Mouse (Mus musculus): ENCODE results near the gene Cage1. TPM values are rescaled to one million over a fixed set of nuclear protein-coding genes. Genes with fewer than 3 reads are reported as not detected.
A peak's percentile ranks its signal among the peaks of the same experiment; 100 is the strongest.

Gene Cage1
- polyA plus RNA-seq, 1 experiment from 2014 or later = 0.69 TPM

DNA sequence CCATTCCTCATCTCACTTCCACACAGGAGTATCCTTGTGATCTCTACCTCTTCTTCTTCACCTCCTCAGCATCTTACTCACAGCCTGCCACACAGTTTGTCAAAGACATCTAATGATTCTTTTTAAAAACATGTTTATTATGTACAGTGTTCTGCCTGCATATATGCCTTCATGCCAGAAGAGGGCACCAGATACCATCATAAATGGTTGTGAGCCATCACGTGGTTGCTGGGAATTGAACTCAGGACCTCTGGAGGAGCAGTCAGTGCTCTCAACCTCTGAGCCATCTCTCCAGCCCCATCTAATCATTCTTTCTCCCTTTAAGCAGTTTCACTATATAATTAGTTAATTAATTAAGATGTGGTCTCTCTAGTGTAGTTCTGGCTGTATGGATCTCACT is 34.4 kb downstream of the Cage1 start:
- Histone ChIP-seq H3K27me3 (ENCODE audit: insufficient read depth, low read length) (no peaks in the 10 kb centered on the region), H3K9me3 (ENCODE audit: low read length) (no peaks in the 10 kb centered on the region), H3K36me3 (replicated peaks; ENCODE audit: insufficient read depth, low read length) (no peaks in the 10 kb centered on the region), H3K4me2 (ENCODE audit: low read depth, low read length) (no peak overlapping the region), H3K9ac (replicated peaks) (no peak overlapping the region), H3K4me1 (ENCODE audit: insufficient read depth) (peaks cover 5% of the 10 kb centered on the region; the same call in 1 of the 2 replicates), H3K27ac (ENCODE audit: low read depth) (no peak overlapping the region), H3K4me3 (ENCODE audit: low read depth, low read length) (no peak overlapping the region)
- no peak for DNase-seq
- TF ChIP-seq EP300 (IDR thresholded peaks at IDR 0.05; ENCODE audit: low read depth) (no peak), CTCF (IDR thresholded peaks at IDR 0.05; ENCODE audit: low read depth) (peak; percentile 58)
- WGBS (ENCODE audit: insufficient replicate concordance) = 42% methylated on average over 1 of the region's 1 CpGs
- no peak for ATAC-seq

DNA sequence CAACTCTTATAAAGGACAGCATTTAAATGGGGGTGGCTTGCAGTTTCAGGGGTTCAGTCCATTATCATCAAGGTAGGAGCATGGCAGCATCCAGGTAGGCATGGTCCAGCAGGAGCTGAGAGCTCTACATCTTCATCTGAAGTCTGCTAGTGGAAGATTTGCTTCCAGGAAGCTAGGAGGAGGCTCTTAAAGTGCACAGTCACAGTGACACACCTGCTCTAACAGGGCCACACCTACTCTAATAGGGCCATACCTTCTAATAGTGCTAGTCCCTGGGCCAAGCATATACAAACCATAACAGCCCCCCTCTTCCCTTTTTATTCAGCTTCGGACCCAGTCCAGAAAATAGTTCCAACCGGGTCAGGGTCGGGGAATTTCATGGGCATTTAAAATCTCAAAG is 37.2 kb downstream of the Cage1 start:
- Histone ChIP-seq H3K27ac (ENCODE audit: low read depth) (no peak overlapping the region), H3K36me3 (replicated peaks; ENCODE audit: insufficient read depth, low read length) (no peaks in the 10 kb centered on the region), H3K4me1 (ENCODE audit: insufficient read depth) (peaks cover 8% of the 10 kb centered on the region), H3K9ac (replicated peaks) (no peak overlapping the region), H3K27me3 (ENCODE audit: insufficient read depth, low read length) (no peaks in the 10 kb centered on the region), H3K4me3 (ENCODE audit: low read depth, low read length) (no peak overlapping the region), H3K4me2 (ENCODE audit: low read depth, low read length) (no peak overlapping the region), H3K9me3 (ENCODE audit: low read length) (no peaks in the 10 kb centered on the region)
- DNase-seq = no peak
- 86% methylated on average over 3 of the region's 3 CpGs for WGBS (ENCODE audit: insufficient replicate concordance)
- no peak for TF ChIP-seq CTCF (IDR thresholded peaks at IDR 0.05; ENCODE audit: low read depth)
- no peak; the same call in 1 of the 2 replicates for TF ChIP-seq EP300 (IDR thresholded peaks at IDR 0.05; ENCODE audit: low read depth)
- ATAC-seq = peak; percentile 94

DNA sequence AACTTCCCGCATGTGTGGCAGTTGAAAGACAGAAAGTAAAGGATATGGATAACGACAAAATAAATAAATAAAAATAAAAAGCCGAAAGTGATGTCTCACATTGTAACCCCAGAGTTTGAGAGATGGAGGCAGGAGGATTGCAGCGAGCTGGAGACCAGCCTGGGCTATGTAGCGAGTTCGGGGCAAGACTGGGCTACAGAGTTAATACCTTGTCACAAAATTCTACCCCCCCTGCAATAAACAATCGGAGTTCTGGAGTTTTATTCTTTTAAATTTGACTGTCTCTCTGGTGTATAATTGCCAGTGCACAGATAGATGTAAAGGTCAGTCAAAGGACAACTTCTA is 42.5 kb downstream of the Cage1 start:
- no peaks in the 10 kb centered on the region for H3K9me3 ChIP-seq (ENCODE audit: low read length)
- H3K27me3 ChIP-seq (ENCODE audit: insufficient read depth, low read length) = no peaks in the 10 kb centered on the region
- peak overlapping the region; percentile 73 for H3K4me2 ChIP-seq (ENCODE audit: low read depth, low read length)
- H3K36me3 ChIP-seq (replicated peaks; ENCODE audit: insufficient read depth, low read length) = peaks cover 22% of the 10 kb centered on the region
- H3K27ac ChIP-seq (ENCODE audit: low read depth) = no peak overlapping the region
- peaks cover 21% of the 10 kb centered on the region for H3K4me1 ChIP-seq (ENCODE audit: insufficient read depth)
- DNase-seq = no peak
- TF ChIP-seq EP300 (IDR thresholded peaks at IDR 0.05; ENCODE audit: low read depth) = no peak; the same call in none of the 2 replicates
- no peak for TF ChIP-seq CTCF (IDR thresholded peaks at IDR 0.05; ENCODE audit: low read depth)
- peak overlapping the region; percentile 92 for H3K4me3 ChIP-seq (ENCODE audit: low read depth, low read length)
- peak; percentile 14 for ATAC-seq
- 15% methylated on average over 7 of the region's 7 CpGs for WGBS (ENCODE audit: insufficient replicate concordance)
- H3K9ac ChIP-seq (replicated peaks) = no peak overlapping the region

DNA sequence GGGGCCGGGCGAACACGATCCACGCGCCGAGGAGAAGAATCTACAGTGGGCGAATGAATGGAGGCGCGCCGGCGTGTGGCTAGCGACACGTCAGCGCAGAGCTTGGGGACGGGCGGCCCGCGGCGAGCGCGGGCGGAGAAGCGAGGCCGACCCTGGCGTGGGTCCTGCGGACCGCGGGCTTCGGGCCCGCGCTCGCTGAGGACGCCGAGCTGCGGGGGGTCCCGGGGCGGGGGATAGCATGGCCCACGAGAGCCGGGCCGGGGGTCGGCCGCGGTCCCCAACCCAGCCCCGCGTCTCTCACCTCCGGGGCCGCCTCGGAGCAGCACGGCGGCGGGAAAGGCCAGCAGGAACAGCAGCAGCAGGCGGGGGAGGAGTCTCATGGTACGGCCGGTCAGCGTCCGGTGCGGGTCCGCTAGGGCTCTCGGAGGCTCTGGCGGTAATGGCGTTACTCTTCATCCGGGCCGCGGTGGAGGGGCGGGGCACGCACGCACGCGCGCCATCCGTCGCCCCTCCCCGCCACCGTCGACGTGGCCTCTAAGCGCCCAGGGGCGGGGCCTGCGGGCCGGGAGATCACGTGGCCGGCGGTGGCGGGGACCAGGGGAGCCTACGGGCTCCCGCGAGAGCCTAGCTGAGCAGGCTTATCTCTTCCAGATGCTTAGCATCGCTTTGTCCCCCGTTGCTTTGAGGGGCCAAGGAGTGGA is 43.0 kb downstream of the Cage1 start, which contains the start of gene Ssr1:
Gene Ssr1 (minus strand): TSS at position 514 of the 701 bp plus-strand sequence.
- DNase-seq (peak; percentile 97), ATAC-seq (peak; percentile 98)
- WGBS (ENCODE audit: insufficient replicate concordance) = under 1% methylated on average over 51 of the region's 89 CpGs
- no peaks in the 10 kb centered on the region for H3K9me3 ChIP-seq (ENCODE audit: low read length)
- peaks cover 21% of the 10 kb centered on the region for H3K4me1 ChIP-seq (ENCODE audit: insufficient read depth)
- peak within 1 kb of the TSS; percentile 92 for H3K4me3 ChIP-seq (ENCODE audit: low read depth, low read length)
- peaks cover 27% of the 10 kb centered on the region for H3K36me3 ChIP-seq (replicated peaks; ENCODE audit: insufficient read depth, low read length)
- H3K27me3 ChIP-seq (ENCODE audit: insufficient read depth, low read length) = no peaks in the 10 kb centered on the region
- TF ChIP-seq CTCF (IDR thresholded peaks at IDR 0.05; ENCODE audit: low read depth) (no peak), EP300 (IDR thresholded peaks at IDR 0.05; ENCODE audit: low read depth) (peak; percentile 56; the same call in 1 of the 2 replicates)
- H3K4me2 ChIP-seq (ENCODE audit: low read depth, low read length) = peak within 1 kb of the TSS; percentile 73
- H3K27ac ChIP-seq (ENCODE audit: low read depth) = peak within 1 kb of the TSS; percentile 88
- peak within 1 kb of the TSS; percentile 91 for H3K9ac ChIP-seq (replicated peaks)

GRCm38 (mm10) chr13:37993376-37993703 is 43.5 kb downstream of the Cage1 start:
- H3K27ac ChIP-seq (ENCODE audit: low read depth) = peak overlapping the region; percentile 88
- H3K4me1 ChIP-seq (ENCODE audit: insufficient read depth) = peaks cover 21% of the 10 kb centered on the region
- peak overlapping the region; percentile 91 for H3K9ac ChIP-seq (replicated peaks)
- TF ChIP-seq CTCF (IDR thresholded peaks at IDR 0.05; ENCODE audit: low read depth) (no peak), EP300 (IDR thresholded peaks at IDR 0.05; ENCODE audit: low read depth) (no peak)
- ATAC-seq (no peak), DNase-seq (no peak)
- peak overlapping the region; percentile 92 for H3K4me3 ChIP-seq (ENCODE audit: low read depth, low read length)
- H3K36me3 ChIP-seq (replicated peaks; ENCODE audit: insufficient read depth, low read length) = peaks cover 31% of the 10 kb centered on the region
- H3K27me3 ChIP-seq (ENCODE audit: insufficient read depth, low read length) = no peaks in the 10 kb centered on the region
- no peaks in the 10 kb centered on the region for H3K9me3 ChIP-seq (ENCODE audit: low read length)
- under 1% methylated on average over 17 of the region's 17 CpGs for WGBS (ENCODE audit: insufficient replicate concordance)
- H3K4me2 ChIP-seq (ENCODE audit: low read depth, low read length) = peak overlapping the region; percentile 73

DNA sequence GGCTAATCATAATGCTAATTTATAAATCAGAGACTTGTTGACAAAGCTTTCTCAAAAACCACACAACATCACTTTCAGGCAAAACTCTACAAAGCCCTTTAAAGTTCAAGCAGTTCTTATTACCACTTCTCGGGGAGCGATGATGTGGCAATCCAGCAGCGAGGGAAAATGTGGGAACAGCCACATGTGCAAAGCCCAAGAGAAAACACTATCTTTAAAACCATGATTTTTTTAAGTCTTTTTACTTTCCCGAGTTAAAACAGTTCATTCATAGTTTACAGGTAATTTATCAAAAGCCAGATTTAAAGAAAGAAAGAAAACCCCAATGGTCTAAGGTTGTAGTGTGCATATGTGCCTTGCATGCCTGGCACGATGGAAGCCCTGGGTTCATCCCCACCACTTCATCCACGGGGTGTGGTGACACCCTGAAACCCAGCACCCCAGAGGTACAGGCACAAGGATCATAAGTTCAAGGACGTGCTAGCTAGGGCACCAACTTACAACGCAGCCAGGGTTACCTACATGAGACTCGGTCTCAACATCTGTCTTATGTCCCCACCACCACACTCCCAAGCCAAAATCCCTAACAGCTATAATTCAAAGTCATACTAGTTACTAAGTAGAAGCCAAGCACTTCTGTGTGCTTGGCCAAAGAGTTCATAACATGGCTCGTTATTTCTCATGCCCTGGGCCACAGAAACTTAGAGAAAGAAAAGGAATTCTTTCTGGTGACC is 44.1 kb downstream of the Cage1 start:
- DNase-seq (no peak), ATAC-seq (no peak)
- peak overlapping the region; percentile 92 for H3K4me3 ChIP-seq (ENCODE audit: low read depth, low read length)
- H3K36me3 ChIP-seq (replicated peaks; ENCODE audit: insufficient read depth, low read length) = peaks cover 36% of the 10 kb centered on the region
- no peaks in the 10 kb centered on the region for H3K9me3 ChIP-seq (ENCODE audit: low read length)
- peaks cover 21% of the 10 kb centered on the region for H3K4me1 ChIP-seq (ENCODE audit: insufficient read depth)
- peak overlapping the region; percentile 88 for H3K27ac ChIP-seq (ENCODE audit: low read depth)
- no peaks in the 10 kb centered on the region for H3K27me3 ChIP-seq (ENCODE audit: insufficient read depth, low read length)
- TF ChIP-seq EP300 (IDR thresholded peaks at IDR 0.05; ENCODE audit: low read depth) (no peak), CTCF (IDR thresholded peaks at IDR 0.05; ENCODE audit: low read depth) (no peak)
- H3K4me2 ChIP-seq (ENCODE audit: low read depth, low read length) = peak overlapping the region; percentile 73
- WGBS (ENCODE audit: insufficient replicate concordance) = 5% methylated on average over 10 of the region's 10 CpGs
- H3K9ac ChIP-seq (replicated peaks) = peak overlapping the region; percentile 91

Data from liver, postnatal 0 days (tissue).